Mouse (Mus musculus) olfactory bulb, adult 2 months (tissue): ENCODE measurements around the gene Vezt. TPM values are rescaled to one million over a fixed set of nuclear protein-coding genes. Genes with fewer than 3 reads are reported as not detected.

ENCODE experiments used
- H3K27ac ChIP-seq: fragments of 200-500 bp; 2 replicates; pipeline ENCODE4 v1.5.1; 2012; ENCODE audit warnings: low read depth, low read length; ENCODE audit not compliant: insufficient read depth
- H3K4me1 ChIP-seq: fragments of 200-500 bp; 2 replicates; pipeline ENCODE4 v1.6.1; 2012; ENCODE audit warnings: low read length; ENCODE audit not compliant: control insufficient read depth, insufficient read depth
- H3K4me3 ChIP-seq: fragments of 200-500 bp; 2 replicates; pipeline ENCODE4 v1.5.1; 2012; ENCODE audit warnings: mild to moderate bottlenecking, low read depth, low read length, moderate library complexity; ENCODE audit not compliant: insufficient read depth
- CTCF ChIP-seq: fragments of 200-500 bp; IDR thresholded peaks from 2 replicates; pipeline ENCODE4 v1.5.1; 2012; ENCODE audit warnings: low read depth, mild to moderate bottlenecking, low read length, moderate library complexity; ENCODE audit not compliant: insufficient read depth
- POLR2A ChIP-seq: fragments of 200-500 bp; IDR thresholded peaks from 2 replicates; pipeline ENCODE4 v1.6.1; 2012; ENCODE audit warnings: mild to moderate bottlenecking, low read depth, low read length, moderate library complexity; ENCODE audit not compliant: insufficient read depth
- WGBS: fragments of 180-500 bp; shearing (Covaris S2); methylation state at CpG from one replicate; pipeline ENCODE4 v1.1.7; 2018; 5-methylcytosine and 5-hydroxymethylcytosine counted together
- polyA plus RNA-seq: library from polyadenylated mRNA; stranded (reverse); fragments of >200 nt; gene quantifications from 2 replicates; pipeline ENCODE4 v1.2.4, GENCODE M21; 2012; ENCODE audit warnings: low replicate concordance; ENCODE audit not compliant: missing spikeins, insufficient read depth, insufficient read length

The Vezt gene
- polyA plus RNA-seq, 1 experiment = not detected

GRCm38 (mm10) chr10:94043908-94044307 lies 8.3 kb upstream of the Vezt start:
- no peak overlapping the region for H3K27ac ChIP-seq
- TF ChIP-seq POLR2A = no peak
- TF ChIP-seq CTCF = no peak
- 65% methylated on average over 10 of the region's 10 CpGs for WGBS
- peaks cover 3% of the 10 kb centered on the region; the same call in 1 of the 2 replicates for H3K4me1 ChIP-seq
- no peak overlapping the region for H3K4me3 ChIP-seq

GRCm38 (mm10) chr10:94038366-94039260 lies 3.0 kb upstream of the Vezt start:
- Histone ChIP-seq H3K4me1 (peaks cover under 1% of the 10 kb centered on the region; the same call in 1 of the 2 replicates), H3K4me3 (no peak overlapping the region), H3K27ac (no peak overlapping the region)
- TF ChIP-seq CTCF (no peak), POLR2A (no peak)
- WGBS = 80% methylated on average over 7 of the region's 7 CpGs

DNA sequence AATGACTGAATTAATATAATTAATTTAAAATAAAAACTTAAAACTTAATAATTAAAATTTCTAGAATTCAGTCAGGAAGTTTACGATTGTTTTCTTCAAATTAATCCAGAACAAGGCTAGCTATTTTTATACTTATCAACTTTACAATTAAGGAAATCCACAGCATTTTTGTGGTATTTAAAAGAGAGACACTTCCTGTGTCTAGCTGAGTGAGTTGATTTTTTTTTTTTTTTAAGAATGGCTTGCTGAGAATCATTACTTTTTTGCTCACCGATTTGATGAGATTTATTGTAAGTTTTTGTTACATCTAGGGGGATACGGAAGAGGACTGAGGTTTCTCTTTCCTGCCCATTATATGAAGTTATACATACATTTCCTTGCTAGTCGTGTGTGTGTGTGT lies 2.0 kb upstream of the Vezt start:
- WGBS = 53% methylated on average over 4 of the region's 4 CpGs
- Histone ChIP-seq H3K4me3 (no peak overlapping the region), H3K27ac (no peak overlapping the region), H3K4me1 (no peaks in the 10 kb centered on the region)
- TF ChIP-seq CTCF (no peak), POLR2A (no peak)

DNA sequence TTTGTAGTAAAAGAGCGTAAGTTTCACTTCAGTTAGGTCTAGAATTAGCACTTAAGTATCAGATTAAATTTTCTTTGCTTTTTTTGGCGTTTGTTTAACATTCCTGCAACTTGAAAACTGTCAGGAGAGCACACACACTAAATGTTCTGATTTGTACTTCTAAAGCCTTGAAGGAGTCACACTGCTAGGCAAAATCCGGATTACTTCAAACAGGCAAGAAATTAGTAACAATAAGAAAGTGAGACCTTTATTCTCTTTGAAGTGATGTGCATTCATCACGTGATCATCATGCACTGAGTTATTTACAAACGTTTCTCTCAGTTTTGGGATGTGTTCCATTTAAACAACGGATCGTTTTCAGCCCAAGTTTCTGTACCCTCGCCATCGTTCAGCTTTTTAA lies 1.6 kb upstream of the Vezt start:
- no peak overlapping the region for H3K27ac ChIP-seq
- H3K4me1 ChIP-seq = no peaks in the 10 kb centered on the region
- WGBS = 23% methylated on average over 9 of the region's 9 CpGs
- TF ChIP-seq POLR2A (no peak), CTCF (no peak)
- H3K4me3 ChIP-seq = no peak overlapping the region

DNA sequence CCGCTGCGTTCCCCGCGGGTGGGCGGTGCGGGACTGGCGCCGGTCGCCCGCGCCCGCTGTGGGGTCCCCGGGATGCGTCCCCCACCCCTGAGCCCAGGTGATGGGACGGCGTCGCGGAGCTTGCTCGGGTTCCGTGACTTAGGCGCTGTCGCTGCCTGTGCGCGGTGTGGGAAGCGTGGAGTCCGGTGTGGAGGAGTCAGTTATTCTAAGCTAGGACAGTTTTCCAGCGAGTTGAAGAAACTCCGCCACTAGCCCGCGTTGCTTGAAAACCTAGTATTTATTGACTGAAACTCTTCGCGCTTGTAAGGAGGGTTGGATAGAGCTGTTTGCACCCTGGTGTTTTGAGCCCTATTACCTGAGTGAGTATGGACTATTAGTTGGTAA lies 750 bp upstream of the Vezt start:
- WGBS = under 1% methylated on average over 32 of the region's 32 CpGs
- Histone ChIP-seq H3K4me3 (peak overlapping the region; percentile 89), H3K27ac (0 out of 2 replicates have a peak overlapping the region, but pooled peaks have one; percentile 16), H3K4me1 (no peaks in the 10 kb centered on the region)
- no peak for TF ChIP-seq POLR2A

GRCm38 (mm10) chr10:94034876-94035657 lies 550 bp downstream of the Vezt start:
- H3K4me3 ChIP-seq = peak overlapping the region; percentile 89
- no peaks in the 10 kb centered on the region for H3K4me1 ChIP-seq
- peak overlapping the region; percentile 46; the same call in 1 of the 2 replicates for H3K27ac ChIP-seq
- TF ChIP-seq CTCF (no peak), POLR2A (no peak)
- under 1% methylated on average over 30 of the region's 30 CpGs for WGBS

GRCm38 (mm10) chr10:94031164-94031563 lies 4.5 kb downstream of the Vezt start:
- Histone ChIP-seq H3K4me3 (no peak overlapping the region), H3K27ac (no peak overlapping the region), H3K4me1 (no peaks in the 10 kb centered on the region)
- WGBS = 93% methylated on average over 6 of the region's 6 CpGs
- TF ChIP-seq POLR2A = no peak
- no peak for TF ChIP-seq CTCF

DNA sequence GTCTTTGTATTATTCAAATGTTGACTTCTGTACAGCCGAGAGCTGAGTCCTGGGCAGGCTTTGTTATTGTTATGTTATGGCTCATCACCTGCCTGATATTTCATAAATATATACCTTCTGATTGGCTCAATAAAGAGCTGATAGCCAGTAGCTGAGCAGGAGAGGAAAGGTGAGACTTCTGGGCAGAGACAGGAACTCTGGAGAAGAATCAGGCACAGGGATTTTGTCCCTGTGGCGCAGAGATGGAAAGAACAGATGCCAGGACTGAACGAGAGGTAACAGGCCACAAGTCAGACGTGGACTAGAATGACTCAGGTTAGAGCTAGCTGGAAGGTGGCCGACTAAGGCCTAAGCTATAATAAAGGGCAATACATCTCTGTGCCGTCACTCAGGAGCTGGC lies 7.1 kb downstream of the Vezt start:
- Histone ChIP-seq H3K4me3 (no peak overlapping the region), H3K4me1 (peaks cover 4% of the 10 kb centered on the region; the same call in 1 of the 2 replicates), H3K27ac (no peak overlapping the region)
- 84% methylated on average over 6 of the region's 6 CpGs for WGBS
- TF ChIP-seq CTCF (no peak), POLR2A (no peak)

- no peak overlapping the region for H3K27ac ChIP-seq
- 95% methylated on average over 8 of the region's 8 CpGs for WGBS
- TF ChIP-seq CTCF (no peak), POLR2A (no peak)
- peaks cover 6% of the 10 kb centered on the region for H3K4me1 ChIP-seq
- no peak overlapping the region for H3K4me3 ChIP-seq
Observed at GRCm38 (mm10) chr10:94025079-94025478, 10.5 kb downstream of the Vezt start.
